Mouse (Mus musculus) liver, embryonic 13.5 days (tissue): ENCODE measurements around the gene Mtch1. TPM values are rescaled to one million over a fixed set of nuclear protein-coding genes. Genes with fewer than 3 reads are reported as not detected.
A peak's percentile ranks its signal among the peaks of the same experiment; 100 is the strongest.
"Not testable (repeated sequence)": the region's sequence is repeated elsewhere in the genome, so short reads cannot be mapped to it uniquely, and the experiment has no call there.

ENCODE experiments used
- ATAC-seq: fragments of 200-750 bp; cut with Nextera tagmentation; 2 replicates; pipeline ENCODE4 v1.8.0; 2017; ENCODE audit warnings: low read depth, mild to moderate bottlenecking, moderate number of reproducible peaks, moderate library complexity
- DNase-seq: peaks from one replicate; pipeline ENCODE4 v3.0.0; 2022
- H3K27ac ChIP-seq: fragments of 300-500 bp; sonication (generic); 2 replicates; pipeline ENCODE4 v1.5.1; 2015; ENCODE audit warnings: moderate library complexity, mild to moderate bottlenecking, inconsistent platforms
- H3K27me3 ChIP-seq: fragments of 300-500 bp; sonication (generic); 2 replicates; pipeline ENCODE4 v1.6.1; 2015; ENCODE audit warnings: mild to moderate bottlenecking, inconsistent platforms
- H3K36me3 ChIP-seq: fragments of 300-500 bp; sonication (generic); 2 replicates; pipeline ENCODE4 v1.6.1; 2015; ENCODE audit warnings: mild to moderate bottlenecking, inconsistent platforms
- H3K4me1 ChIP-seq: fragments of 300-500 bp; sonication (generic); replicated peaks from 2 replicates; pipeline ENCODE4 v1.6.1; 2015; ENCODE audit warnings: inconsistent platforms
- H3K4me2 ChIP-seq: fragments of 300-500 bp; sonication (generic); 2 replicates; pipeline ENCODE4 v1.6.1; 2015; ENCODE audit warnings: inconsistent platforms, mild to moderate bottlenecking, moderate library complexity
- H3K4me3 ChIP-seq: fragments of 300-500 bp; sonication (generic); replicated peaks from 2 replicates; pipeline ENCODE4 v1.5.1; 2015; ENCODE audit warnings: mild to moderate bottlenecking, inconsistent platforms
- H3K9ac ChIP-seq: fragments of 300-500 bp; sonication (generic); 2 replicates; pipeline ENCODE4 v1.6.1; 2015; ENCODE audit warnings: mild to moderate bottlenecking, inconsistent platforms
- H3K9me3 ChIP-seq: fragments of 300-500 bp; sonication (generic); replicated peaks from 2 replicates; pipeline ENCODE4 v1.6.1; 2016; ENCODE audit warnings: inconsistent platforms
- WGBS: fragments of 180-500 bp; shearing (Covaris S2); methylation state at CpG from one replicate; pipeline ENCODE4 v1.1.7; 2015; ENCODE audit not compliant: insufficient replicate concordance; 5-methylcytosine and 5-hydroxymethylcytosine counted together
- polyA plus RNA-seq: library from polyadenylated mRNA; unstranded; fragments of >200 nt; fragmentation: Nextera tagmentation; extraction: Ambion mirVana; gene quantifications from 2 replicates; pipeline ENCODE4 v1.2.1, GENCODE M21; 2015

Gene Mtch1
- polyA plus RNA-seq: 55.2 and 64.0 TPM in 2 replicates

DNA sequence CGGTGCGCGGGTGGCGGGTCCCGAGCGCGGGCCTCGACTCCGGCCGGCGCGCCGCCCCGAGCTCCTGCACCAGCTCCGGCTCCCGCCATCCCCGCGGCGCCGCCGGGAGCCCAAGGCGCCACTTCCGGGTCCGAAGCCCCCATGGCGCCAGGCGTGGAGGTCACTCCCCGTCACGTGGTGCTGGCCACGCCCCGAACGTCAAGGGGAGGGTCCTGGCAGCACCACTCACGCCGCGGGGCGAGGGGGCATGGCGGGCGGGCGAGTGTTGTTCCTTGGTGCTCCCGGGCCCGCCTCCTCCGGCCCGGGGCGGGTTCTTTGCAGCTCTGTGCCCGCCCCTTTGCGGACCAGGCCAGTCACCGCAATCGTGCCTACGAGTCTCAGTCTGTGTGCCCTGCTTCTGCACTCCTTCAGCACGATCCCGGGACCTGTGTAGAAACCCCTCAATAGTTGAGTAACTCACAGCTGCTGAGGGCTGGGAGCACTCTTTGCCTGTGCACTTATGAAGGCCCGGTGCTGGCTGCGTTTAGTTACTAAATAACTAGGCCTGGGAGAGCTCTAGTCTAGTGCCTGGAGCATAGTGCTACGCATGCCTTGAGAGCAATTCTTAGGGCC is at the start of gene Mtch1:
Gene Mtch1 (minus strand): TSS at position 290 of the 612 bp plus-strand sequence.
- peak within 1 kb of the TSS; percentile 83 for H3K27ac ChIP-seq
- peak; percentile 100 for DNase-seq
- no peaks in the 10 kb centered on the region for H3K27me3 ChIP-seq
- peak; percentile 98 for ATAC-seq
- peaks cover 44% of the 10 kb centered on the region for H3K4me1 ChIP-seq
- 2% methylated on average over 40 of the region's 53 CpGs for WGBS
- no peaks in the 10 kb centered on the region for H3K9me3 ChIP-seq
- H3K36me3 ChIP-seq: peaks cover 16% of the 10 kb centered on the region
- peak within 1 kb of the TSS; percentile 94 for H3K4me3 ChIP-seq
- peak within 1 kb of the TSS; percentile 97 for H3K4me2 ChIP-seq
- peak within 1 kb of the TSS; percentile 95 for H3K9ac ChIP-seq

DNA sequence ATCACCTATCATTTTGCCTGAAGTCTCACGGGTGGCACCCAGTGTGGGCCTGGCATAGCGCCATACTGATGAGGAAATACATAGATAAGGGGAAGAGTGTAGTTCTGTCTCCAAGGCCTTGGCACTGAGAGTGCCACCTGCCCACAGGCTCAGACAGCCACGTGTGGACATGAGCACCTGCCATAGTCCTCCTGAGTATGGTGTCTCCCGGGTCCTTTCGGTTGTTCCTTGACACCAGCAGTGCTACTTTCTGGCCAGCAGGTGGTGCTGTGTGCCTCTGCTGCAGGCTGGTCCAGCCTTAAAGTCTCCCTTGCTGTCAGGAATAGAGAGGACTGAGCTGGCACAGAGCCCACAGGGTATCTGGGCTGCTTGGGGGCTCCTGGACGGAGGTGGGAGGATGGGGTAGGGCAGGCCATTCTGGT is 49.1 kb upstream of the Mtch1 start:
- H3K4me3 ChIP-seq: no peak overlapping the region

GRCm38 (mm10) chr17:29396056-29396799 is 48.5 kb upstream of the Mtch1 start:
- 51% methylated on average over 6 of the region's 6 CpGs for WGBS
- peaks cover 93% of the 10 kb centered on the region for H3K4me1 ChIP-seq
- no peak for DNase-seq
- no peaks in the 10 kb centered on the region for H3K27me3 ChIP-seq
- no peaks in the 10 kb centered on the region for H3K36me3 ChIP-seq
- peak overlapping the region; percentile 76 for H3K27ac ChIP-seq
- H3K4me3 ChIP-seq: no peak overlapping the region
- H3K9ac ChIP-seq: peak overlapping the region; percentile 78
- no peaks in the 10 kb centered on the region for H3K9me3 ChIP-seq
- H3K4me2 ChIP-seq: 0 out of 2 replicates have a peak overlapping the region, but pooled peaks have one; percentile 23
- ATAC-seq: no peak

More for the DNA sequence above, 49.1 kb upstream of the Mtch1 start:
- DNase-seq: peak; percentile 76
- Histone ChIP-seq H3K9ac (peak overlapping the region; percentile 78), H3K9me3 (no peaks in the 10 kb centered on the region), H3K4me1 (peaks cover 87% of the 10 kb centered on the region), H3K27me3 (no peaks in the 10 kb centered on the region), H3K27ac (peak overlapping the region; percentile 93), H3K36me3 (no peaks in the 10 kb centered on the region), H3K4me2 (peak overlapping the region; percentile 89)
- ATAC-seq: peak; percentile 64
- WGBS: 20% methylated on average over 6 of the region's 6 CpGs

DNA sequence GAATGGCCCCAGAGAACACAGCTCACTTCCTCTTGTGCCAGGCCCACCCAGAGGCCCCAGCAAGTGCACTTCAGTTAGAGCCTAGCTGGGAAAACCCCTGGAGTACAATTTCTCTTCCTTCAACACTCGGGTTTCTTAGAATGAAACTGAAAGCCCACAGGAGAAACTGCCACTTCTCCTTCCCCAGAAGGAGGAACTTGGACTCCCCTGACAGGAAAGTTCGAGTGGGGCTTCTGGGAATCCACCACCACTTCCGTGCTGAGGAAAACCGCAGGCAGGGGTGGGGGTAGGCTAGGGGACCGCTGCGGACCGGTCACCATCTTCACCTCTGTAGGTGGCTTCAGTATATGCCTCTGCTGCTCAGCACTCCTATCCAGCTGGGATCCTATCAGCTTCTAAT is 47.6 kb upstream of the Mtch1 start:
- peaks cover 96% of the 10 kb centered on the region for H3K4me1 ChIP-seq
- peak overlapping the region; percentile 76 for H3K27ac ChIP-seq
- H3K4me2 ChIP-seq: peak overlapping the region; percentile 25; the same call in 1 of the 2 replicates
- 12% methylated on average over 7 of the region's 7 CpGs for WGBS
- H3K9ac ChIP-seq: peak overlapping the region; percentile 78
- ATAC-seq (no peak), DNase-seq (no peak)
- H3K4me3 ChIP-seq: no peak overlapping the region
- no peaks in the 10 kb centered on the region for H3K36me3 ChIP-seq
- H3K27me3 ChIP-seq: no peaks in the 10 kb centered on the region
- H3K9me3 ChIP-seq: no peaks in the 10 kb centered on the region

GRCm38 (mm10) chr17:29394761-29395160 is 47.0 kb upstream of the Mtch1 start:
- DNase-seq, H3K4me3 ChIP-seq, ATAC-seq, H3K36me3 ChIP-seq, H3K9me3 ChIP-seq, H3K27me3 ChIP-seq: not testable (repeated sequence)
- peak overlapping the region; percentile 25; the same call in 1 of the 2 replicates for H3K4me2 ChIP-seq
- 47% methylated on average over 2 of the region's 2 CpGs for WGBS
- peaks cover 90% of the 10 kb centered on the region for H3K4me1 ChIP-seq
- H3K9ac ChIP-seq: peak overlapping the region; percentile 78; the same call in 1 of the 2 replicates
- peak overlapping the region; percentile 76 for H3K27ac ChIP-seq

DNA sequence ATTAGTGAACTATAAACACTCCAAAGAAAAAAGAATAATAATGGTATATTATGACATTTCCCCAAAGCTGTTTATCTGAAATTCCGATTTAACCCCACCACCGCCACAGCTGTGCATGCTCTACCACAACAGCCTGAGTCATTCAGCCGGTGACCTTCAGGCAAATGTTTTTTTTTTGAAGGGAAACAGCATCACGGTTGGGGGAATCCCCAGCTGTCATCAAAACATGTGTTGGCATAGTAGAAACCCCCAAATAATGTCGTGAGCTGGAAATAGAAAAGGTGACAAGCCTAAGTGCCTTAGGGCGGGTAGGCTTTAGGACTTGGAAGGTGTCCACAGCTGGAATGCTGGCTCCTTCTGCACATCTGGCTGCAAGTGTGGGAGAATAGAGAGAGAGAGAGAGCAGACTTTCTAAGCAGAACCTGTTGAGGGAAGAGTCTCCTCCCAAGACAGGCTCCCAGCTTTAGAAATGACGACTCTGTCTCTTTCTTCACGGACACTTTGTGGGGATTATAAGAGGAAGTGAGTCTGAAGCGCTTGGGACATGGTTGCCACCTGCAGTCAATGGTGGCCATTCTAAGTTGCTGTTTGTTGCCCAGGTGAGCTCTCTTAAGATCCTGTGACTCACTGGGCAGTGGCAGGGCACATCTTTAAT is 46.5 kb upstream of the Mtch1 start:
- peak overlapping the region; percentile 76 for H3K27ac ChIP-seq
- no peaks in the 10 kb centered on the region for H3K36me3 ChIP-seq
- H3K4me1 ChIP-seq: peaks cover 84% of the 10 kb centered on the region
- no peak for DNase-seq
- ATAC-seq: no peak
- H3K9ac ChIP-seq: peak overlapping the region; percentile 78
- WGBS: 26% methylated on average over 9 of the region's 9 CpGs
- no peaks in the 10 kb centered on the region for H3K27me3 ChIP-seq
- no peaks in the 10 kb centered on the region for H3K9me3 ChIP-seq
- H3K4me3 ChIP-seq: no peak overlapping the region
- 0 out of 2 replicates have a peak overlapping the region, but pooled peaks have one; percentile 1 for H3K4me2 ChIP-seq

DNA sequence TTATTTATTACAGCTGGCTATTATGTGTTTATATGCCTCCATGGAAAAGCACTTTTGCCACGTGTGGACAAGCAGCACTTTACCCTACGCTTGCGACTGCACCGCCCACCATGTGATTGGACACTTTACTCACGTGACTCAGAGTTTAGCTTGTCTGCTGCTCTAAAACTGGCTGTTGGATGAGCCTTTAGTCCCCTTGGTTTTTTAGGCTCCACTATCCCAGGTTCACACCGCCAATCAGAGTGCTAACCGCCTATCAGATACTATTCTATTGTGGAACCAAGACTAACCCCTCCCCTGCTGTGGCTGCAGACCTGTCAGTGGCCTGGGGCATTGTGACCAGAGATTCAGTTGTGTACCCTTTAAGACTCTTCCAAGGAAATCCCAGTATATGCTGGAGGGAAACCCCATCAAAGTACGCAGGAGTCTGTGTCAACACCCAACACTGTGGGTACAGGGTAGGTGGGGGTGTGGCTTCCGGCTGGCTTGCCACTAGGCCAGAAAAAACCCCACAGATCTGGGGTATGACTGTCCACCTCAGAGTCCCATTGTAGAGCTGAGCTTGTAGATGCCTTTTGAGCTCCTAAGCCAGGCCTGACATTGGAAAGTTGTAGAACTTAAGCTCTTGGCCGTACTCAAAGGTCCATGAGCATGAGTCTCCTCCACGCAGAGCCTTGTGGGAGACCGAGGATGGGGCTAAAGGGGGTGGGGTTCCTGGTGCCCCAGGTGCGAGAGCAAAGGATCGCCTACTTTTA is 45.8 kb upstream of the Mtch1 start:
- Histone ChIP-seq H3K27ac (peak overlapping the region; percentile 76), H3K4me2 (no peak overlapping the region), H3K27me3 (no peaks in the 10 kb centered on the region), H3K4me1 (peaks cover 77% of the 10 kb centered on the region), H3K9me3 (no peaks in the 10 kb centered on the region), H3K4me3 (no peak overlapping the region), H3K9ac (0 out of 2 replicates have a peak overlapping the region, but pooled peaks have one; percentile 22), H3K36me3 (no peaks in the 10 kb centered on the region)
- no peak for ATAC-seq
- 37% methylated on average over 14 of the region's 14 CpGs for whole genome bisulfite sequencing
- DNase-seq: peak; percentile 44

DNA sequence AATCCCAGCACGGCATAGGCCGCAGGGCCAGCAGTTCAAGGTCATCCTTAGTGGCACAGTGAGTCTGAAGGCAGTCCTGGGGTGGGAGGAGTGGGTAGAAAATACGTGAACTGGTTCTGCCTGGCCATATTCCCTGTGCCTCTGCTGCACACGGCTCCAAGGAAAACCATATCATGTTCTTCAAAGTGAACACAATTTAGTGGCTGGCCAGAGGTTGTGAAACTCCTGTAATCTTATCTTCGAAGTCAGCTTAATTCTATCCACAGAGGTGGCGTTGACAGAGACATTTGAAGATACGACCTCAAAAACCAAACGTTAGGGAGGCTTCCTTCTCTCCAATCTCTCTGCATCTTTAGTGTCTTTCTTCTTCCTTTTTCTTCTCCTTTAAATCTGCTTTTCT is 43.5 kb upstream of the Mtch1 start:
- WGBS: 27% methylated on average over 8 of the region's 8 CpGs
- no peaks in the 10 kb centered on the region for H3K36me3 ChIP-seq
- H3K9ac ChIP-seq: no peak overlapping the region
- no peak overlapping the region for H3K4me3 ChIP-seq
- DNase-seq (no peak), ATAC-seq (no peak)
- no peak overlapping the region for H3K27ac ChIP-seq
- H3K27me3 ChIP-seq: no peaks in the 10 kb centered on the region
- no peak overlapping the region for H3K4me2 ChIP-seq
- peaks cover 55% of the 10 kb centered on the region for H3K4me1 ChIP-seq
- H3K9me3 ChIP-seq: no peaks in the 10 kb centered on the region

DNA sequence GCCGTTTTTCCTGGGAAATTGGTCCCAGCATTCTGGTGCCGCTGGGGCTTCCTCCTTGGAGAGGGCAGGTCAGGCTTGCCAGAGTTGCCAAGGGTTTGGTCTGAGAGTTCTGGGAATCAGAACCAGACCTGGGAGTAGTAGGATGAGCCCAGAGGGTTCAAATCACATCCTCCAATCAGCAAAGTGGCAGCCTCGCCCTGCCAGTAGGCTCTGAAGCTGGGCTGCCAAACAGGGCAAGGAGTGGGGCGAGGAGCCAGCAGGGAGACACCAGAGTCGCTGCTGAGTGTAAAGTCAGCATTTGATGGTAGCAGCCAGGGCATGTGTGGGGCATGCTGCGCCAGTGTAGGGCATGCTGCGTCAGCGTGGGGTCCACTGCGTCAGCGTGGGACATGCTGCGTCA is 41.2 kb upstream of the Mtch1 start:
- ATAC-seq: no peak
- WGBS: 82% methylated on average over 11 of the region's 11 CpGs

DNA sequence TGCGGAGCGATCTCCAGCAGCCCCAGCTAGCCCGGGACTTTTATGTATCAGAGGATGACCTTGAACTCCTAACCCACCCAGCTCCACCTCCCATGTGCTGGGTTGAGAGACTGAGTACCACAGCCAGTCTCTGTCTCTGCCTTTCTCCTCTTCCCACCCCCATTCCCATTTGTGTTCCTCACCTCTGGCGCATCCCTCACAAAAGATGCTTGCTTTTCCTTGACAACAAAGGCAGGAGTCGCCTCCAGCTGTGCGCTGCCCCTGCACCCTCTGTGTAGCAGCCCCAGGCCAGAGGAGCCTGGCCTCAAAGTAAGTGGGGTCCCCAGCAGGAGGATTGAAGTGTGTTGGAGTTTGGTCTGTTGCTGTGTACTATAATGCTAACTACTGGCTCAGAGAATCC is 38.0 kb upstream of the Mtch1 start:
- DNase-seq (no peak), ATAC-seq (no peak)
- H3K27ac ChIP-seq: peak overlapping the region; percentile 60; the same call in 1 of the 2 replicates
- no peak overlapping the region for H3K9ac ChIP-seq
- 72% methylated on average over 6 of the region's 6 CpGs for whole genome bisulfite sequencing
- H3K4me1 ChIP-seq: peaks cover 14% of the 10 kb centered on the region
- H3K4me2 ChIP-seq: no peak overlapping the region
- H3K36me3 ChIP-seq: no peaks in the 10 kb centered on the region
- no peaks in the 10 kb centered on the region for H3K9me3 ChIP-seq
- H3K27me3 ChIP-seq: no peaks in the 10 kb centered on the region
- H3K4me3 ChIP-seq: no peak overlapping the region

More for the DNA sequence above, 41.2 kb upstream of the Mtch1 start:
- peaks cover 36% of the 10 kb centered on the region for H3K4me1 ChIP-seq
- H3K9ac ChIP-seq: no peak overlapping the region
- H3K36me3 ChIP-seq: no peaks in the 10 kb centered on the region
- no peaks in the 10 kb centered on the region for H3K27me3 ChIP-seq
- no peak overlapping the region for H3K4me3 ChIP-seq
- no peaks in the 10 kb centered on the region for H3K9me3 ChIP-seq
- H3K27ac ChIP-seq: no peak overlapping the region
- H3K4me2 ChIP-seq: no peak overlapping the region
- DNase-seq: no peak
